Mouse (Mus musculus) megakaryocyte, embryonic 14.5 days (primary cell): Measurements from ENCODE around the gene A930002H24Rik.

Experiments
- FLI1 ChIP-seq: IDR thresholded peaks from 2 replicates; pipeline ENCODE4 v1.6.1; 2012; ENCODE audit warnings: low read length, inconsistent platforms, mixed read lengths
- GATA1 ChIP-seq: IDR thresholded peaks from 3 replicates; pipeline ENCODE4 v1.6.1; 2012; ENCODE audit warnings: mixed read lengths, low read length, inconsistent platforms, borderline replicate concordance

GRCm38 (mm10) chr17:63871773-63872172, 8.2 kb upstream of the A930002H24Rik start:
- TF ChIP-seq GATA1, result no peak
- TF ChIP-seq FLI1, result no peak
